Mouse (Mus musculus) liver, embryonic 13.5 days (tissue): ENCODE data around the gene Zfhx3. TPM values are rescaled to one million over a fixed set of nuclear protein-coding genes. Genes with fewer than 3 reads are reported as not detected.

Experiments
- ATAC-seq: fragments of 200-750 bp; cut with Nextera tagmentation; 2 replicates; pipeline ENCODE4 v1.8.0; 2017; ENCODE audit warnings: low read depth, mild to moderate bottlenecking, moderate number of reproducible peaks, moderate library complexity
- DNase-seq: peaks from one replicate; pipeline ENCODE4 v3.0.0; 2022
- H3K27ac ChIP-seq: fragments of 300-500 bp; sonication (generic); 2 replicates; pipeline ENCODE4 v1.5.1; 2015; ENCODE audit warnings: moderate library complexity, mild to moderate bottlenecking, inconsistent platforms
- H3K27me3 ChIP-seq: fragments of 300-500 bp; sonication (generic); 2 replicates; pipeline ENCODE4 v1.6.1; 2015; ENCODE audit warnings: mild to moderate bottlenecking, inconsistent platforms
- H3K36me3 ChIP-seq: fragments of 300-500 bp; sonication (generic); 2 replicates; pipeline ENCODE4 v1.6.1; 2015; ENCODE audit warnings: mild to moderate bottlenecking, inconsistent platforms
- H3K4me1 ChIP-seq: fragments of 300-500 bp; sonication (generic); replicated peaks from 2 replicates; pipeline ENCODE4 v1.6.1; 2015; ENCODE audit warnings: inconsistent platforms
- H3K4me2 ChIP-seq: fragments of 300-500 bp; sonication (generic); 2 replicates; pipeline ENCODE4 v1.6.1; 2015; ENCODE audit warnings: inconsistent platforms, mild to moderate bottlenecking, moderate library complexity
- H3K4me3 ChIP-seq: fragments of 300-500 bp; sonication (generic); replicated peaks from 2 replicates; pipeline ENCODE4 v1.5.1; 2015; ENCODE audit warnings: mild to moderate bottlenecking, inconsistent platforms
- H3K9ac ChIP-seq: fragments of 300-500 bp; sonication (generic); 2 replicates; pipeline ENCODE4 v1.6.1; 2015; ENCODE audit warnings: mild to moderate bottlenecking, inconsistent platforms
- H3K9me3 ChIP-seq: fragments of 300-500 bp; sonication (generic); replicated peaks from 2 replicates; pipeline ENCODE4 v1.6.1; 2016; ENCODE audit warnings: inconsistent platforms
- WGBS: fragments of 180-500 bp; shearing (Covaris S2); methylation state at CpG from one replicate; pipeline ENCODE4 v1.1.7; 2015; ENCODE audit not compliant: insufficient replicate concordance; 5-methylcytosine and 5-hydroxymethylcytosine counted together
- polyA plus RNA-seq: library from polyadenylated mRNA; unstranded; fragments of >200 nt; fragmentation: Nextera tagmentation; extraction: Ambion mirVana; gene quantifications from 2 replicates; pipeline ENCODE4 v1.2.1, GENCODE M21; 2015

Gene Zfhx3
- polyA plus RNA-seq, 1 experiment from 2014 or later: 1.0 TPM

DNA sequence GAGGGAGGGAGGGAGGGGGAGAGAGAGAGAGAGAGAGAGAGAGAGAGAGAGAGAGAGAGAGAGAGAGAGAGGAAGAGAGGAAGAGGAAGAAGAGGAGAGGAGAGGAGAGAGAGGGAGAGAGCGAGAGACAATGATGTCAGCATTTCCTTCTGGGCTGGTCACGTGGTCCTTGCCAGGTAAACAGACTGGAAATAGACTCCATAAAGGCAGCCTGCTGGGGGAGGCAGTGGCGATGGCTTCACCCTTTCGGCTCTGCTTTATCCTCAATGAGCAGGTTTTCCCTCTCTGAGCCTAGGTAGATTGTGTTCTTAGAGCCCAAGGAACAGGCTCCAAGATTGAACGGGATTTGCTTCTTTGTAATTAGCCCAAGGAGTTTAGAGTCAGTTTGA is 749.8 kb downstream of the Zfhx3 start:
- Histone ChIP-seq H3K9ac (no peak overlapping the region), H3K9me3 (no peaks in the 10 kb centered on the region), H3K4me2 (peak overlapping the region; percentile 56), H3K4me1 (peaks cover 32% of the 10 kb centered on the region), H3K36me3 (no peaks in the 10 kb centered on the region), H3K4me3 (peak overlapping the region; percentile 28; the same call in 1 of the 2 replicates), H3K27me3 (peaks cover 51% of the 10 kb centered on the region), H3K27ac (no peak overlapping the region)
- peak; percentile 49; the same call in 1 of the 2 replicates for ATAC-seq
- 4% methylated on average over 5 of the region's 5 CpGs for WGBS
- DNase-seq: no peak

GRCm38 (mm10) chr8:108692669-108693665 is 750.5 kb downstream of the Zfhx3 start:
- Histone ChIP-seq H3K27me3 (peaks cover 58% of the 10 kb centered on the region), H3K4me3 (no peak overlapping the region), H3K4me2 (peak overlapping the region; percentile 56; the same call in 1 of the 2 replicates), H3K27ac (no peak overlapping the region), H3K36me3 (no peaks in the 10 kb centered on the region), H3K9ac (no peak overlapping the region), H3K4me1 (peaks cover 32% of the 10 kb centered on the region), H3K9me3 (no peaks in the 10 kb centered on the region)
- WGBS: 66% methylated on average over 6 of the region's 6 CpGs
- ATAC-seq (no peak), DNase-seq (no peak)

GRCm38 (mm10) chr8:108693841-108694240 is 751.4 kb downstream of the Zfhx3 start:
- no peak overlapping the region for H3K4me2 ChIP-seq
- peaks cover 32% of the 10 kb centered on the region for H3K4me1 ChIP-seq
- H3K27ac ChIP-seq: no peak overlapping the region
- no peak for DNase-seq
- WGBS: 67% methylated on average over 5 of the region's 5 CpGs
- H3K9me3 ChIP-seq: no peaks in the 10 kb centered on the region
- peaks cover 67% of the 10 kb centered on the region for H3K27me3 ChIP-seq
- no peak for ATAC-seq
- H3K9ac ChIP-seq: no peak overlapping the region
- H3K4me3 ChIP-seq: no peak overlapping the region
- no peaks in the 10 kb centered on the region for H3K36me3 ChIP-seq

GRCm38 (mm10) chr8:108694516-108694915 is 752.1 kb downstream of the Zfhx3 start:
- WGBS: 30% methylated on average over 6 of the region's 6 CpGs
- H3K9ac ChIP-seq: no peak overlapping the region
- H3K36me3 ChIP-seq: no peaks in the 10 kb centered on the region
- no peak overlapping the region for H3K27ac ChIP-seq
- no peak overlapping the region for H3K4me2 ChIP-seq
- no peak overlapping the region for H3K4me3 ChIP-seq
- ATAC-seq: no peak
- no peak for DNase-seq
- H3K27me3 ChIP-seq: peaks cover 74% of the 10 kb centered on the region
- H3K4me1 ChIP-seq: peaks cover 34% of the 10 kb centered on the region
- no peaks in the 10 kb centered on the region for H3K9me3 ChIP-seq

DNA sequence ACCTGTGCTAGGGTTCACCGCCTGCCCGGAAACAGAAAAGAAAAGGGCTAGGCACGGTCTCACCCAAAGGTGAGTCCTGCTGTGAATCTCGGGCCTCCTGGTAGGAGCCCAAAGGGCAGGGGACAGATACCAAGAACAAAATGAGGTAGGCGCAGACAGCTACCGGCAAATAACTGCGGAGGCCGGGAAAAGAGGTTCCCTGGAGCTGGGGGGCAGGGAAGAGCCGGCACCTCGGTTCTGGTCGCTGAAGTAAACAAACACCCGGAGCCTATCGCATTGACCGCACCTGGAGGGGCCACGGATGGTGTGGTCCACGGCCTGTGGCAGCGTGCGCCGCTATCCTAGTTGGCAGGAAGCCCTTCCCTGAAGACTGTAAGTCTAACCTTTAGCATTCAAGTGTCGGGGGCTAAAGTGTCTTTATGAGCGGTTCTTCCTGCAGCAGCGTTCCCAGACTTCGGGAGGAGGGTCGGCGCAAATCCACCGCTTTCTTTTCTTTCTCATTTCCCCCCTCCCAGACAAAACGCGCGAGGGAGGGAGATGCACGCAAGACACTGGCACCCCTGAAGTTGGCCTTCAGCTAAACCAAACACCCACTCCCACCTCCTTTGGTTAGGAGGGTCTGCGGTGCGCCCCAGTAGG is 752.9 kb downstream of the Zfhx3 start:
- no peak for DNase-seq
- WGBS: 8% methylated on average over 32 of the region's 32 CpGs
- H3K4me1 ChIP-seq: peaks cover 38% of the 10 kb centered on the region
- H3K4me3 ChIP-seq: peak overlapping the region; percentile 38
- no peaks in the 10 kb centered on the region for H3K9me3 ChIP-seq
- peaks cover 82% of the 10 kb centered on the region for H3K27me3 ChIP-seq
- H3K4me2 ChIP-seq: peak overlapping the region; percentile 52
- no peak overlapping the region for H3K27ac ChIP-seq
- H3K9ac ChIP-seq: no peak overlapping the region
- no peak for ATAC-seq
- no peaks in the 10 kb centered on the region for H3K36me3 ChIP-seq

- ATAC-seq: no peak
- DNase-seq: no peak
- 2% methylated on average over 31 of the region's 31 CpGs for WGBS
These were observed 753.6 kb downstream of the Zfhx3 start for GRCm38 (mm10) chr8:108695938-108696630.

GRCm38 (mm10) chr8:108696631-108697410 is 754.4 kb downstream of the Zfhx3 start:
- H3K27me3 ChIP-seq: peaks cover 90% of the 10 kb centered on the region
- DNase-seq (no peak), ATAC-seq (no peak)
- H3K27ac ChIP-seq: no peak overlapping the region
- peak overlapping the region; percentile 52 for H3K4me2 ChIP-seq
- H3K4me3 ChIP-seq: peak overlapping the region; percentile 38; the same call in 1 of the 2 replicates
- no peak overlapping the region for H3K9ac ChIP-seq
- no peaks in the 10 kb centered on the region for H3K9me3 ChIP-seq
- 5% methylated on average over 27 of the region's 27 CpGs for WGBS
- peaks cover 28% of the 10 kb centered on the region for H3K4me1 ChIP-seq
- no peaks in the 10 kb centered on the region for H3K36me3 ChIP-seq

More at GRCm38 (mm10) chr8:108695938-108696630, 753.6 kb downstream of the Zfhx3 start:
- peaks cover 35% of the 10 kb centered on the region for H3K4me1 ChIP-seq
- H3K27ac ChIP-seq: no peak overlapping the region
- peak overlapping the region; percentile 38 for H3K4me3 ChIP-seq
- H3K9me3 ChIP-seq: no peaks in the 10 kb centered on the region
- no peak overlapping the region for H3K9ac ChIP-seq
- peak overlapping the region; percentile 52 for H3K4me2 ChIP-seq
- peaks cover 85% of the 10 kb centered on the region for H3K27me3 ChIP-seq
- H3K36me3 ChIP-seq: no peaks in the 10 kb centered on the region

- ATAC-seq (no peak), DNase-seq (no peak)
- Histone ChIP-seq H3K9ac (no peak overlapping the region), H3K9me3 (no peaks in the 10 kb centered on the region), H3K4me1 (peaks cover 26% of the 10 kb centered on the region), H3K4me3 (no peak overlapping the region), H3K36me3 (no peaks in the 10 kb centered on the region), H3K4me2 (no peak overlapping the region), H3K27me3 (peaks cover 98% of the 10 kb centered on the region), H3K27ac (no peak overlapping the region)
- WGBS: 2% methylated on average over 13 of the region's 13 CpGs
These were observed 755.1 kb downstream of the Zfhx3 start for GRCm38 (mm10) chr8:108697589-108697988.

DNA sequence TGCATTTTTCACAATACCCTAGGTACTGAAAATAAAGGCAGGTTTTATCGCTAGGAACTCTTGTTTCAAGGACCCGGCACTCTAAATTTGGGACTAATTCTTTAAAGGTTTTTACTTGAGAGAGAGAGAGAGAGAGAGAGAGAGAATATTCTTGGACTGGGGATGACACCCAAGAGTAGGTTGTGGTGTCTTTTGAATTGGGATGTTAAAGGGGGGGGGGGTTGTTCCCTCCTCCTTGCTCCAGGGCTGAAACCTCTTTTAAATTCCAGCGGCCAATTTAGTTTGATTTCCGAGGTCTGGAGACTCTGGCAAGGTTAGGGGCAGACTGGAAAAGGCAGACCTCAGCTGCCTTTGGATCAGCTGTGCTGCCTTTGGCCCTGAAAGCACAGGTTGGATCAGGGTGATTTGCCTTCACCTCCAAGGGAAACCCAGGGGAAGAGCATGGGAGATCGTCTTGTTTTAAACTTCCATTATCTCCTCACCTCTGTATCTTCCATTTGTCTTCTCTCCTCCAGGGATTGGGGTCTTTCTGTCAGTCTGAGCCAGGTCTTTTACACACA is 755.7 kb downstream of the Zfhx3 start:
- Histone ChIP-seq H3K27ac (no peak overlapping the region), H3K4me2 (no peak overlapping the region), H3K9me3 (no peaks in the 10 kb centered on the region), H3K4me3 (no peak overlapping the region), H3K9ac (no peak overlapping the region), H3K36me3 (no peaks in the 10 kb centered on the region), H3K4me1 (peaks cover 23% of the 10 kb centered on the region), H3K27me3 (peaks cover 98% of the 10 kb centered on the region)
- no peak for DNase-seq
- ATAC-seq: no peak
- WGBS: 4% methylated on average over 5 of the region's 5 CpGs

GRCm38 (mm10) chr8:108699011-108699410 is 756.6 kb downstream of the Zfhx3 start:
- peaks cover 98% of the 10 kb centered on the region for H3K27me3 ChIP-seq

More at GRCm38 (mm10) chr8:108699011-108699410, 756.6 kb downstream of the Zfhx3 start:
- DNase-seq (no peak), ATAC-seq (no peak)
- no peaks in the 10 kb centered on the region for H3K9me3 ChIP-seq
- no peaks in the 10 kb centered on the region for H3K36me3 ChIP-seq
- H3K4me1 ChIP-seq: peaks cover 23% of the 10 kb centered on the region
- H3K9ac ChIP-seq: no peak overlapping the region
- no peak overlapping the region for H3K4me3 ChIP-seq
- WGBS: 3% methylated on average over 3 of the region's 3 CpGs
- no peak overlapping the region for H3K27ac ChIP-seq
- peak overlapping the region; percentile 44; the same call in 1 of the 2 replicates for H3K4me2 ChIP-seq
